Mouse (Mus musculus): ENCODE results near the gene Napepld.

- no peak for TF ChIP-seq POLR2A (IDR thresholded peaks at IDR 0.05; ENCODE audit: borderline replicate concordance, insufficient read depth, low read length)
- TF ChIP-seq CTCF (IDR thresholded peaks at IDR 0.05; ENCODE audit: borderline replicate concordance, insufficient read depth, low read depth, low read length): no peak
Observed at GRCm38 (mm10) chr5:21683811-21684210, 17.4 kb downstream of the Napepld start.
